Mouse (Mus musculus) heart, adult 2 months (tissue): ENCODE measurements around the gene Efna5.

Experiments
- CTCF ChIP-seq: fragments of 200-600 bp; IDR thresholded peaks from 2 replicates; pipeline ENCODE4 v1.8.1; 2022; ENCODE audit warnings: antibody characterized with exemption, mild to moderate bottlenecking, moderate library complexity
- POLR2A ChIP-seq: fragments of 200-500 bp; IDR thresholded peaks from 2 replicates; pipeline ENCODE4 v1.6.1; 2011; ENCODE audit warnings: mild to moderate bottlenecking, low read depth, low read length, control low read depth; ENCODE audit not compliant: insufficient read depth

DNA sequence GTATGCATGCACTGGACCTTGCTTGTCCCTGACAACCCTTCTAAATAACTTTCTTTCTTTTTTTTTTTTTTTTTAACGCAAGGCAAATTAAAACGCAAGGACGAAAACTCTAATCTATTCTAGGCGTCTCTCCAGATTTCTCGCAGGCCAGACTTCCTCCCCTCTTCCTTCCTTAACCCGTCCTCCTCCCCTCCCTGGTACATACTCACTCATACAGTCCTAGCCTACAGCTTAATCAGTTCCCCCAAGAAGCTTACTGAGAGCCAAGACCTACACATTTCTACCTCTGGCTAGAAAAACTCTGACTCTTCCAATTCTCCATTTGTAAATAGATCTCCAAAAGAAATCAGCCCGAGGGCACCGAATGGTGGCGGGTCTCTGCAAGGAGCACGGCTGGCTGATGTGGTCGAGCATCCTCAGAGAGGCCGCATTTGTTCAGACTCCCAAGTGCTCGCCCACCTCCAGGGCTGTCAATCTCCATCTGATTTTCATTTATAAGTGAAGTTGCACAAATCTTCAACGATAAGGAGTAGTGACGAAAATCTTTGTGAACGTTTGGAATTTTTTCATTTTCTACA, 48.5 kb downstream of the Efna5 start:
- TF ChIP-seq CTCF (no peak), POLR2A (no peak)
